Mouse (Mus musculus) ES-Bruce4 (cell line): ENCODE data around the gene Marveld3.

ENCODE experiments used
- CTCF ChIP-seq: IDR thresholded peaks from one replicate; pipeline ENCODE4 v1.8.1; 2011; ENCODE audit warnings: low read depth, low read length
- EP300 ChIP-seq: IDR thresholded peaks from 2 replicates; pipeline ENCODE4 v1.6.1; 2011; ENCODE audit warnings: low read depth, low read length; ENCODE audit not compliant: insufficient read depth
- POLR2A ChIP-seq: IDR thresholded peaks from one replicate; pipeline ENCODE4 v1.8.1; 2011; ENCODE audit warnings: low read length; ENCODE audit not compliant: insufficient read depth

- no peak for TF ChIP-seq CTCF
- TF ChIP-seq EP300: no peak
- TF ChIP-seq POLR2A: no peak
These were observed 13.8 kb downstream of the Marveld3 start for GRCm38 (mm10) chr8:109948285-109948564.
